Mouse (Mus musculus) erythroid progenitor cell, adult 5-6 weeks (primary cell): Measurements from ENCODE around the gene Spns3. TPM values are rescaled to one million over a fixed set of nuclear protein-coding genes. Genes with fewer than 3 reads are reported as not detected.

Experiments
- ATAC-seq: replicated peaks from 2 replicates; pipeline ENCODE4 v1.8.0; 2016; ENCODE audit warnings: moderate number of reproducible peaks, mild to moderate bottlenecking, moderate TSS enrichment, inconsistent platforms; ENCODE audit not compliant: poor library complexity, low FRiP score, severe bottlenecking
- total RNA-seq, 2 experiments: library from RNA; stranded (forward) in 1 of 2; stranded (reverse) in 1 of 2; fragments of 150-400 nt in 1 of 2; fragments of 186-747, 209-891 nt in 1 of 2; gene quantifications; 2 replicates each; pipeline versions ENCODE4 v1.2.3 to v1.2.4; 2015 to 2017; ENCODE audit warnings: low replicate concordance in 2 of 2

The Spns3 gene
- total RNA-seq (2015; ENCODE audit: low replicate concordance) (1.4 and 6.7 TPM in 2 replicates), total RNA-seq (2017; ENCODE audit: low replicate concordance) (0.39 and 0.76 TPM in 2 replicates)

GRCm38 (mm10) chr11:72550134-72550988, at the start of gene Spns3:
TSS of gene Spns3 (minus strand) at chr11:72550506.
- 0 out of 2 replicates have a peak, but pooled peaks have one; percentile 32 for ATAC-seq

- no peak for ATAC-seq
These were observed 47.5 kb upstream of the Spns3 start for GRCm38 (mm10) chr11:72597780-72598179.

- ATAC-seq: no peak
These were observed 44.9 kb upstream of the Spns3 start for GRCm38 (mm10) chr11:72595010-72595737.

- ATAC-seq: no peak
These were observed 37.4 kb upstream of the Spns3 start for GRCm38 (mm10) chr11:72587537-72588233.

- no peak for ATAC-seq
These were observed 36.3 kb upstream of the Spns3 start for GRCm38 (mm10) chr11:72586570-72586969.

GRCm38 (mm10) chr11:72583092-72583491, 32.8 kb upstream of the Spns3 start:
- no peak for ATAC-seq

GRCm38 (mm10) chr11:72582448-72582705, 32.1 kb upstream of the Spns3 start:
- ATAC-seq: no peak

- no peak for ATAC-seq
These were observed 31.5 kb upstream of the Spns3 start for GRCm38 (mm10) chr11:72581609-72582447.

- no peak for ATAC-seq
These were observed 28.2 kb upstream of the Spns3 start for GRCm38 (mm10) chr11:72578471-72578870.

GRCm38 (mm10) chr11:72576466-72577351, 26.4 kb upstream of the Spns3 start:
- no peak for ATAC-seq

- ATAC-seq: no peak
These were observed 25.8 kb upstream of the Spns3 start for GRCm38 (mm10) chr11:72576111-72576465.

GRCm38 (mm10) chr11:72573819-72574218, 23.5 kb upstream of the Spns3 start:
- no peak for ATAC-seq

GRCm38 (mm10) chr11:72570319-72570979, 20.1 kb upstream of the Spns3 start:
- ATAC-seq: peak; percentile 79

GRCm38 (mm10) chr11:72569671-72570318, 19.5 kb upstream of the Spns3 start:
- no peak for ATAC-seq

GRCm38 (mm10) chr11:72569051-72569450, 18.7 kb upstream of the Spns3 start:
- no peak for ATAC-seq

GRCm38 (mm10) chr11:72566816-72567338, 16.6 kb upstream of the Spns3 start:
- ATAC-seq: no peak

- no peak for ATAC-seq
These were observed 16.0 kb upstream of the Spns3 start for GRCm38 (mm10) chr11:72566304-72566703.
